12 mouse cellular contexts compared by ENCODE assay signal in genomic region chr7:126266372-126266870, GRCm38 (mm10). TPM values are rescaled to one million over a fixed set of nuclear protein-coding genes. Genes with fewer than 3 reads are reported as not detected.
DNase-seq lines count a peak whose midpoint lies in the region; ATAC-seq and TF ChIP-seq lines count a peak whose summit lies in the region.
"Had no signal": no experiment of that assay in that cellular context is flagged by ENCODE, and none has a peak within 500 bp of the region (broad histone marks: within the 10 kb centered on the region; RNA-seq: fewer than 3 reads in every experiment).

No protein-coding gene starts in this region.

- H3K4me1 ChIP-seq in heart, embryonic 16.5 days (ENCODE audit: control insufficient read depth, insufficient read depth, low read length) = peaks cover 21% of the 10 kb centered on the region
- peaks cover 19% of the 10 kb centered on the region for H3K4me1 ChIP-seq in heart, embryonic 10.5 days
- H3K4me1 ChIP-seq in lung, postnatal 0 days (ENCODE audit: insufficient read depth, low read depth, low read length) = no peaks in the 10 kb centered on the region; the same call in 1 of the 2 replicates

- ATAC-seq in heart, embryonic 16.5 days (replicated peaks; ENCODE audit: extremely low read depth, insufficient read depth, low FRiP score) = 0 out of 2 replicates have a peak, but pooled peaks have one; percentile 7
- peak; percentile 37 for ATAC-seq in lung, postnatal 0 days
- ATAC-seq: Patski had no signal

- DNase-seq in heart, embryonic 10.5 days (ENCODE audit: low spot score) = no peak
- no peak for DNase-seq in lung, postnatal 0 days (ENCODE audit: low spot score)
- DNase-seq in lung, postnatal 4 days = no peak
- peak; percentile 51 for DNase-seq in forelimb bud, embryonic 11.5 days (ENCODE audit: low read depth, low spot score)
- DNase-seq in thymus, postnatal 25 days = no peak
- no peak for DNase-seq in frontal cortex, adult 2 months (ENCODE audit: extremely low spot score in 1 of 2, low spot score in 1 of 2)
- DNase-seq: thymus, postnatal 36 days had no signal

- H3K27ac ChIP-seq in heart, embryonic 16.5 days (ENCODE audit: low read length) = no peak overlapping the region
- no peak overlapping the region for H3K27ac ChIP-seq in heart, embryonic 10.5 days
- H3K27ac ChIP-seq in lung, postnatal 0 days (ENCODE audit: low read length) = no peak overlapping the region
- H3K27ac ChIP-seq: kidney, embryonic 15.5 days; lung, embryonic 15.5 days had no signal

- 63% methylated on average over 4 of the region's 4 CpGs for WGBS in heart, embryonic 16.5 days
- 69% methylated on average over 4 of the region's 4 CpGs for WGBS in heart, embryonic 10.5 days
- 57% methylated on average over 4 of the region's 4 CpGs for WGBS in lung, postnatal 0 days

- no peaks in the 10 kb centered on the region for H3K36me3 ChIP-seq in heart, embryonic 16.5 days (ENCODE audit: control insufficient read depth, insufficient read depth)
- no peaks in the 10 kb centered on the region for H3K36me3 ChIP-seq in heart, embryonic 10.5 days
- H3K36me3 ChIP-seq in lung, postnatal 0 days (ENCODE audit: insufficient read depth, low read length) = no peaks in the 10 kb centered on the region
- H3K36me3 ChIP-seq: kidney, embryonic 15.5 days; lung, embryonic 15.5 days had no signal

- TF ChIP-seq EP300 in lung, postnatal 0 days (IDR thresholded peaks at IDR 0.05) = no peak

- no peak for TF ChIP-seq CTCF in lung, postnatal 0 days (IDR thresholded peaks at IDR 0.05)

- H3K9me3 ChIP-seq in heart, embryonic 16.5 days (replicated peaks; ENCODE audit: control insufficient read depth, low read length) = no peaks in the 10 kb centered on the region
- no peaks in the 10 kb centered on the region for H3K9me3 ChIP-seq in heart, embryonic 10.5 days
- no peaks in the 10 kb centered on the region for H3K9me3 ChIP-seq in lung, postnatal 0 days (ENCODE audit: low read length)
- H3K9me3 ChIP-seq: kidney, embryonic 15.5 days; lung, embryonic 15.5 days had no signal

- no peak overlapping the region for H3K4me2 ChIP-seq in heart, embryonic 16.5 days (ENCODE audit: low read depth, low read length)
- H3K4me2 ChIP-seq in lung, postnatal 0 days (replicated peaks; ENCODE audit: low read depth, low read length) = no peak overlapping the region
- H3K4me2 ChIP-seq: kidney, embryonic 15.5 days; lung, embryonic 15.5 days had no signal

- no peaks in the 10 kb centered on the region for H3K27me3 ChIP-seq in heart, embryonic 16.5 days (ENCODE audit: control insufficient read depth, insufficient read depth, low read length)
- peaks cover 81% of the 10 kb centered on the region for H3K27me3 ChIP-seq in heart, embryonic 10.5 days (ENCODE audit: insufficient read depth, poor library complexity, severe bottlenecking)
- H3K27me3 ChIP-seq in lung, postnatal 0 days (replicated peaks; ENCODE audit: insufficient read depth, low read length) = no peaks in the 10 kb centered on the region
- H3K27me3 ChIP-seq: lung, embryonic 15.5 days; Patski had no signal

- H3K4me3 ChIP-seq in heart, embryonic 16.5 days (ENCODE audit: low read length) = no peak overlapping the region
- no peak overlapping the region for H3K4me3 ChIP-seq in heart, embryonic 10.5 days
- H3K4me3 ChIP-seq in lung, postnatal 0 days (ENCODE audit: low read depth, low read length) = no peak overlapping the region
- H3K4me3 ChIP-seq: kidney, embryonic 15.5 days; lung, embryonic 15.5 days; myocyte had no signal

- no peak overlapping the region for H3K9ac ChIP-seq in heart, embryonic 16.5 days (ENCODE audit: low read length)
- no peak overlapping the region for H3K9ac ChIP-seq in lung, postnatal 0 days (replicated peaks; ENCODE audit: low read depth)
- H3K9ac ChIP-seq: kidney, embryonic 15.5 days; lung, embryonic 15.5 days had no signal

RNA-seq across cellular contexts. Expression of gene Sbk1, which starts 6.0 kb away (rescaled TPM):
- 12.1 and 13.6 TPM in 2 replicates for polyA plus RNA-seq in heart, embryonic 16.5 days (2015; fragmentation: Nextera tagmentation; extraction: Ambion mirVana)
- polyA plus RNA-seq in heart, embryonic 10.5 days (2016; fragmentation: Nextera tagmentation; extraction: Ambion mirVana) = 16.3 and 33.5 TPM in 2 replicates
- 5.5 and 5.7 TPM in 2 replicates for polyA plus RNA-seq in lung, postnatal 0 days (2015; fragmentation: Nextera tagmentation; extraction: Ambion mirVana)
- polyA plus RNA-seq in frontal cortex, adult 2 months (2012; rRNA removed) = 54.4 and 56.0 TPM in 2 replicates
